Mouse (Mus musculus): ENCODE results near the gene 2410004B18Rik. TPM values are rescaled to one million over a fixed set of nuclear protein-coding genes. Genes with fewer than 3 reads are reported as not detected.
"Not testable (repeated sequence)": the region's sequence is repeated elsewhere in the genome, so short reads cannot be mapped to it uniquely, and the experiment has no call there.

The 2410004B18Rik gene
- polyA plus RNA-seq, 1 experiment: 34.6 TPM

DNA sequence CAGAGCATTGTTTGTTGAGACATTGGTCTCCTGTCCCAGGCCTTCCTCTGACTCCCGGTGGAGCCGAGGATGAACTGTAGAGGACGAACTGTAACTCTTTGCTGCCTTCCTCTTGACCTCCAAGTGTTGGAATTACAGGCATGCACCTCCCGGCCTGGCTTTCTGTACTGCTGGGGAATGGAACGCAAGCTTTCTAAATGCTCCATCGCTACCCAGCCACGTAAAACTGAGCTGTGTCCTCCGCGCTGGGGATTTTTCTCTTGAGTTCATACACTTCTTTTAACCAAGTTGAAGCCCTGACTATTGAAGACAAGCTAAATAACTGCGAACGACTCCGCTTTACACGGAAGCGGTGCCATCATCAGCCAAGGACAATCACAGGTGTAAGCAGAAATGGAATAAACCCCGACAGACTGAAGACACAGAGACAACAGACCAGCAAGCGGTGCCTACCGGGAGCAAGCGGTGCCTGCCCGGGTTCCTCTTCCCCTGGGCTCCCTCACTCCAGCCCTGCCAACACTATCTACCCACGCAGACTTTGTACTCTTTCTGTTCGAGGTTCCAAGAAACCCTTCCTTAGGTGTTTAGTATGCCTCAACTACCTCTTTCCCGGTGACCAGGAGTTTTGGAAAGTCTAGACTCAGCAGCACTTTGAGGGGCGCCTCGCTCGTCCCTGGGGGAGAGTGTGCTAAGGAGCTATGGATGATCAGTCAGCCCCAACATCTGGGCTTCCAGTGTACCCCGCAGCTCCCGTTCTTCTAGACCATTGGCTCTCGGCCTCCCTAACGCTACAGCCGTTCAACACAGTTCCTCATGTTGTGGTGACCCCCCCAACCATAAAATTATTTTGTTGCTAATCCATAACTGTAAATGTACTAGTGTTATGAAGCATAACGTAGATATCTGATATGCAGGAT, 25.5 kb downstream of the 2410004B18Rik start:
- H3K4me3 ChIP-seq (ENCODE audit: insufficient read depth, low read length): no peak overlapping the region
- TF ChIP-seq CTCF (IDR thresholded peaks at IDR 0.05; ENCODE audit: extremely low read depth, insufficient read depth, low read length) (no peak), POLR2A (IDR thresholded peaks at IDR 0.05; ENCODE audit: extremely low read depth, insufficient read depth, low read length) (no peak)
- no peak overlapping the region for H3K27ac ChIP-seq (ENCODE audit: insufficient read depth, low read length)
- no peaks in the 10 kb centered on the region; the same call in 1 of the 2 replicates for H3K4me1 ChIP-seq (ENCODE audit: control insufficient read depth, insufficient read depth, low read length)

- Histone ChIP-seq H3K4me3 (ENCODE audit: insufficient read depth, low read length) (no peak overlapping the region), H3K4me1 (ENCODE audit: control insufficient read depth, insufficient read depth, low read length) (no peaks in the 10 kb centered on the region; the same call in 1 of the 2 replicates), H3K27ac (ENCODE audit: insufficient read depth, low read length) (no peak overlapping the region)
- no peak for TF ChIP-seq POLR2A (IDR thresholded peaks at IDR 0.05; ENCODE audit: extremely low read depth, insufficient read depth, low read length)
- no peak for TF ChIP-seq CTCF (IDR thresholded peaks at IDR 0.05; ENCODE audit: extremely low read depth, insufficient read depth, low read length)
Observed at GRCm38 (mm10) chr3:145964018-145964387, 26.2 kb downstream of the 2410004B18Rik start.

GRCm38 (mm10) chr3:145964473-145964872, 26.7 kb downstream of the 2410004B18Rik start:
- no peaks in the 10 kb centered on the region; the same call in 1 of the 2 replicates for H3K4me1 ChIP-seq (ENCODE audit: control insufficient read depth, insufficient read depth, low read length)
- H3K4me3 ChIP-seq (ENCODE audit: insufficient read depth, low read length): no peak overlapping the region
- TF ChIP-seq POLR2A (IDR thresholded peaks at IDR 0.05; ENCODE audit: extremely low read depth, insufficient read depth, low read length) (no peak), CTCF (IDR thresholded peaks at IDR 0.05; ENCODE audit: extremely low read depth, insufficient read depth, low read length) (no peak)
- H3K27ac ChIP-seq (ENCODE audit: insufficient read depth, low read length): no peak overlapping the region

DNA sequence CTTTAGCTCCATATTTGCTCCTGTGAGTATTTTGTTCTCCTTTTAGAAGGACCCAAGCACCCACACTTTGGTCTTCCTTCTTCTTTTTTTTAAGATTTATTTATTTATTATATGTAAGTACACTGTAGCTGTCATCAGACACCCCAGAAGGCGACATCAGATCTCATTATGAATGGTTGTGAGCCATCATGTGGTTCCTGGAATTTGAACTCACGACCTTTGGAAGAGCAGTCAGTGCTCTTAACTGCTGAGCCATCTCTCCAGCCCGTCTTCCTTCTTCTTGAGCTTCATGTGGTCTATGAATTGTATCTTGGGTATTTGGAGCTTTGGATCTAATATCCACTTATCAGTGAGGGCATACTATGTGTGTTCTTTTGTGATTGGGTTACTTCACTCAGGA, 27.8 kb downstream of the 2410004B18Rik start:
- H3K4me3 ChIP-seq (ENCODE audit: insufficient read depth, low read length); H3K27ac ChIP-seq (ENCODE audit: insufficient read depth, low read length); H3K4me1 ChIP-seq (ENCODE audit: control insufficient read depth, insufficient read depth, low read length): not testable (repeated sequence)

GRCm38 (mm10) chr3:145966806-145967205, 29.0 kb downstream of the 2410004B18Rik start:
- no peak overlapping the region for H3K27ac ChIP-seq (ENCODE audit: insufficient read depth, low read length)
- H3K4me3 ChIP-seq (ENCODE audit: insufficient read depth, low read length): no peak overlapping the region
- TF ChIP-seq CTCF (IDR thresholded peaks at IDR 0.05; ENCODE audit: extremely low read depth, insufficient read depth, low read length) (no peak), POLR2A (IDR thresholded peaks at IDR 0.05; ENCODE audit: extremely low read depth, insufficient read depth, low read length) (no peak)

DNA sequence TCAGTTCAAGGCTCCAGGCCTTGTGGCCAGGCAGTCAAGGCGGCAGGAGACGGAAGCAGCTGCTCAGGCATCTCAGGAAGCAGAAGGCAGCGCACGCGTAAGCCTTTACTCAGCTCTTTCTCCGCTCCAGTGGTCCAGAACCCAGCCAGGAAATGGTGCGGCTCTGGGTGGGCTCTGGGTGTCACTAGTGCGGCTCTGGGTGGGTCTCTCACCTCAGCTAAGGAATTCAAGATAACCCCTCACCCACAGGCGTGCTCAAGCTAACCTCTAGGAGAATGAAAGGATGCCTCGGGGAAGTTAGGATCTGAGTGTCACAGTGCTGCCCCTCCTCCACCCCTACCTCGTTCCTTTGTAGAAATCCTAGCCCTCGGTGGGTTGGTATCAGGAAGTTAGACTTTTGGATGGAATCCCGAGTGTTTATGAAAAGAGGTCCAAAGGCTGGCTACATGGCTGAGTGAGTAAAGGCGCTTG, 31.3 kb downstream of the 2410004B18Rik start:
- Histone ChIP-seq H3K4me3 (ENCODE audit: insufficient read depth, low read length) (no peak overlapping the region), H3K4me1 (ENCODE audit: control insufficient read depth, insufficient read depth, low read length) (no peaks in the 10 kb centered on the region), H3K27ac (ENCODE audit: insufficient read depth, low read length) (no peak overlapping the region)
- TF ChIP-seq CTCF (IDR thresholded peaks at IDR 0.05; ENCODE audit: extremely low read depth, insufficient read depth, low read length): no peak
- no peak for TF ChIP-seq POLR2A (IDR thresholded peaks at IDR 0.05; ENCODE audit: extremely low read depth, insufficient read depth, low read length)

More at GRCm38 (mm10) chr3:145966806-145967205, 29.0 kb downstream of the 2410004B18Rik start:
- no peaks in the 10 kb centered on the region for H3K4me1 ChIP-seq (ENCODE audit: control insufficient read depth, insufficient read depth, low read length)

DNA sequence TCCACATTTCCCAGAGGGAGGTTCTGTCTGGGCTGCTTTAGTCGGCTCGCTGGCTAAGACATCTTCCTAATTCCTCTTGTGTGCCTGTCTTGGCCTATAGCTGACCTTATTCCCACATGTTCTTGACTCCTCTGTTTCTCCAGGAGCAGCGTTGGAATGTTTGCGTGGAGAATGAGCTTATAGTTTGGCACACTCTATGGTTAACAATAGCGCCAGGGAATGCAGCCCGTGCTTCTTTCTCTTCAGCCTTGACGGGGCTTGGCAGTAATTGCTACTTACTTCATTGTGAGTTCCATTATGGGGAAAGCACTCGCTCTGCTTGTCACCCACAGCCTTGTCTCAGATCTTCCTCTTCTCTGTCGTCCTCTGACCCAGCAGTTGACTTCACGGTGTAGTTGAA, 33.7 kb downstream of the 2410004B18Rik start:
- H3K4me1 ChIP-seq (ENCODE audit: control insufficient read depth, insufficient read depth, low read length): no peaks in the 10 kb centered on the region
- H3K27ac ChIP-seq (ENCODE audit: insufficient read depth, low read length): no peak overlapping the region
- no peak overlapping the region for H3K4me3 ChIP-seq (ENCODE audit: insufficient read depth, low read length)
- no peak for TF ChIP-seq POLR2A (IDR thresholded peaks at IDR 0.05; ENCODE audit: extremely low read depth, insufficient read depth, low read length)
- TF ChIP-seq CTCF (IDR thresholded peaks at IDR 0.05; ENCODE audit: extremely low read depth, insufficient read depth, low read length): no peak

DNA sequence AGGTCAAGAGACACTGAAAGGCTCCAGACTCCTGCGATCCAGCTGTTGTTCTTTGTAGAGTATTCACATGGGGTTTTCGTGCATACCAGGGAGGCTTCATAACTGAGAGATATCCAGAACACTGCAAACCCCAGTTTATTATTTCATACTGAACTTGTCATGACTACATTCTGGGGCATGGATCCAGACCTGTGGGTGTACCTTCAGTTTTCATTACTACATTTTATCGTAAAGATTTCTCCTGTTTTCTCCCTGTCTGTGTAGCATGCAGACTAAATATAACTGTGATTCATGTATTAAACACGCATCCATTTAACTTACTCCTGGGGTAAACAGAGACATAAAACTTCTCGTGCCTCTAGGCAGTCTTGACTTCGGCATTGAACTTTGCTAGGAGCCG, 37.2 kb downstream of the 2410004B18Rik start:
- no peak for TF ChIP-seq POLR2A (IDR thresholded peaks at IDR 0.05; ENCODE audit: extremely low read depth, insufficient read depth, low read length)
- no peak for TF ChIP-seq CTCF (IDR thresholded peaks at IDR 0.05; ENCODE audit: extremely low read depth, insufficient read depth, low read length)

DNA sequence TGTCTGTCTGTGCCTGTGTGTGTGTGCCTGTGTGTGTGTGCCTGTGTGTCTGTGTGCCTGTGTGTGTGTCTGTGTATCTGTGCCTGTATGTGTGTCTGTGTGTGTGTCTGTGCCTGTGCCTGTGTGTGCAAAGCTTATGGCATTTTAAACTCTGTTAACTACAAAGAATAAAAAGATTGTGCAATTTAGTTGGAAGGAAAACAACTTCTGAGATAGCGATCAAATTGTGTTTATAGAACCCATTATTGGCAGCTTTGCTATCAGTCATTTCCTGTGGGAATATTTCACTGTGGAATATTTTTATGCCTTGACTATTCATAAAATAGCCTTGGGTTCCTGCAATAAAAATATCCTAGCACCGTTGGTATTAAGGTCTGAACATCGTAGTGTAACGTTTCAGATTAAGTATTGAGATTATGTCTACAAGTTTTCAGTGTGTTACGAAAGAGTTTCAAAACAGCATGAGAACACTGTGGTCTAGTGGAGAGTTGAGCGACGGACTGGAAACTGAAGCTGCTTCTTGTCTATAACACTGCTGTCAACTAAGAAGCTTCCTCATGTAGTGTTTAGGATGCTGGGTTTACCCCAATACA, 47.6 kb downstream of the 2410004B18Rik start:
- Histone ChIP-seq H3K4me3 (ENCODE audit: insufficient read depth, low read length) (no peak overlapping the region), H3K4me1 (ENCODE audit: control insufficient read depth, insufficient read depth, low read length) (no peaks in the 10 kb centered on the region), H3K27ac (ENCODE audit: insufficient read depth, low read length) (no peak overlapping the region)
- TF ChIP-seq POLR2A (IDR thresholded peaks at IDR 0.05; ENCODE audit: extremely low read depth, insufficient read depth, low read length) (no peak), CTCF (IDR thresholded peaks at IDR 0.05; ENCODE audit: extremely low read depth, insufficient read depth, low read length) (no peak)

More for the DNA sequence above, 37.2 kb downstream of the 2410004B18Rik start:
- H3K27ac ChIP-seq (ENCODE audit: insufficient read depth, low read length): no peak overlapping the region
- no peaks in the 10 kb centered on the region for H3K4me1 ChIP-seq (ENCODE audit: control insufficient read depth, insufficient read depth, low read length)
- no peak overlapping the region for H3K4me3 ChIP-seq (ENCODE audit: insufficient read depth, low read length)

Measured in cortical plate, adult 2 months (tissue).